Mouse (Mus musculus) ES-Bruce4 (cell line): Measurements from ENCODE around the gene Ndp. TPM values are rescaled to one million over a fixed set of nuclear protein-coding genes. Genes with fewer than 3 reads are reported as not detected.

Experiments used
- H3K27ac ChIP-seq: 2 replicates; pipeline ENCODE4 v1.5.1; 2012; ENCODE audit warnings: low read length, inconsistent platforms; ENCODE audit not compliant: insufficient read depth
- H3K27me3 ChIP-seq: 2 replicates; pipeline ENCODE4 v1.6.1; 2012; ENCODE audit warnings: mild to moderate bottlenecking, low read length, inconsistent platforms; ENCODE audit not compliant: control insufficient read depth, poor library complexity, insufficient read depth, severe bottlenecking
- H3K36me3 ChIP-seq: 2 replicates; pipeline ENCODE4 v1.6.1; 2012; ENCODE audit warnings: inconsistent platforms, mild to moderate bottlenecking, low read length, moderate library complexity; ENCODE audit not compliant: control insufficient read depth, poor library complexity, insufficient read depth, severe bottlenecking
- H3K4me1 ChIP-seq: one replicate; pipeline ENCODE4 v1.8.1; 2011; ENCODE audit warnings: low read length; ENCODE audit not compliant: control insufficient read depth, insufficient read depth
- H3K4me3 ChIP-seq: 2 replicates; pipeline ENCODE4 v1.5.1; 2011; ENCODE audit warnings: low read depth, mild to moderate bottlenecking, low read length
- H3K9ac ChIP-seq: 2 replicates; pipeline ENCODE4 v1.6.1; 2012; ENCODE audit warnings: low read depth, mild to moderate bottlenecking, inconsistent platforms; ENCODE audit not compliant: poor library complexity, severe bottlenecking
- H3K9me3 ChIP-seq: replicated peaks from 2 replicates; pipeline ENCODE4 v1.6.1; 2012; ENCODE audit warnings: mild to moderate bottlenecking, low read length, inconsistent platforms; ENCODE audit not compliant: control insufficient read depth, poor library complexity, insufficient read depth, severe bottlenecking
- CTCF ChIP-seq: IDR thresholded peaks from one replicate; pipeline ENCODE4 v1.8.1; 2011; ENCODE audit warnings: low read depth, low read length
- EP300 ChIP-seq: IDR thresholded peaks from 2 replicates; pipeline ENCODE4 v1.6.1; 2011; ENCODE audit warnings: low read depth, low read length; ENCODE audit not compliant: insufficient read depth
- POLR2A ChIP-seq: IDR thresholded peaks from one replicate; pipeline ENCODE4 v1.8.1; 2011; ENCODE audit warnings: low read length; ENCODE audit not compliant: insufficient read depth
- polyA plus RNA-seq: library from polyadenylated mRNA; stranded (reverse); fragments of >200 nt; gene quantifications from 2 replicates; pipeline ENCODE4 v1.2.4, GENCODE M21; 2011; ENCODE audit warnings: low read depth; ENCODE audit not compliant: missing spikeins, insufficient read depth, insufficient read length

Gene Ndp
- not detected in 2 replicates for polyA plus RNA-seq

GRCm38 (mm10) chrX:16911241-16911873, at the start of gene Ndp:
Gene Ndp, minus strand, starts transcription at chrX:16911774.
- Histone ChIP-seq H3K27ac (no peak within 1 kb of the TSS), H3K9ac (no peak within 1 kb of the TSS), H3K27me3 (no peaks in the 10 kb centered on the region), H3K4me3 (no peak within 1 kb of the TSS), H3K9me3 (no peaks in the 10 kb centered on the region), H3K4me1 (no peaks in the 10 kb centered on the region), H3K36me3 (no peaks in the 10 kb centered on the region)
- TF ChIP-seq POLR2A (no peak), CTCF (no peak), EP300 (no peak)

DNA sequence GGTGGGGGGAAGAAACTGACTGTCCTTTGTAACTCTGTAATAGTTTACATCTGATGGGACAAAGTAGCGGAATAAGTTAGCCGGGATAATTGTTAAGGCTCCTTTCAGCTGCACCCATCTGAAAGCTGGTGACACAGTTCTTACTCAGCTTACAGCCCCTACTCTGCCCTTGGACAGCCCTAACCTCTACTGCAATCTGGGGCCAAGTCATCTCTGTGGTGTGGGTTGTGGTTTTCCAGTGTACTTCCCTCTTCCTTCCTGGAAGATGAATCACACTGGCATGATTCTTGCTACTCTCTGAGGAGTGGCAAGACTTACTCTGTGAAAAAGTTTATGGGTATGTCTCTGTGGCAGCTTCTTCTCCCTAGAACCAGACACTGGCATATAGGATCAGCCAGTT, 43.2 kb upstream of the Ndp start:
- H3K9me3 ChIP-seq = no peaks in the 10 kb centered on the region
- TF ChIP-seq EP300 = no peak
- no peak for TF ChIP-seq POLR2A
- no peak for TF ChIP-seq CTCF

GRCm38 (mm10) chrX:16918006-16918405, 6.4 kb upstream of the Ndp start:
- TF ChIP-seq EP300 = no peak
- TF ChIP-seq POLR2A = no peak
- TF ChIP-seq CTCF = no peak
- no peak overlapping the region for H3K4me3 ChIP-seq

More for the DNA sequence above, 43.2 kb upstream of the Ndp start:
- Histone ChIP-seq H3K4me1 (no peaks in the 10 kb centered on the region), H3K27ac (no peak overlapping the region), H3K27me3 (no peaks in the 10 kb centered on the region), H3K4me3 (no peak overlapping the region), H3K36me3 (no peaks in the 10 kb centered on the region), H3K9ac (no peak overlapping the region)

GRCm38 (mm10) chrX:16913118-16913517, 1.5 kb upstream of the Ndp start:
- no peaks in the 10 kb centered on the region for H3K27me3 ChIP-seq
- no peak overlapping the region for H3K27ac ChIP-seq
- H3K4me1 ChIP-seq = no peaks in the 10 kb centered on the region
- no peak for TF ChIP-seq POLR2A
- TF ChIP-seq CTCF = no peak
- TF ChIP-seq EP300 = no peak
- H3K9ac ChIP-seq = no peak overlapping the region
- no peaks in the 10 kb centered on the region for H3K36me3 ChIP-seq
- H3K9me3 ChIP-seq = no peaks in the 10 kb centered on the region
- no peak overlapping the region for H3K4me3 ChIP-seq

More at GRCm38 (mm10) chrX:16918006-16918405, 6.4 kb upstream of the Ndp start:
- H3K9me3 ChIP-seq = no peaks in the 10 kb centered on the region
- H3K36me3 ChIP-seq = no peaks in the 10 kb centered on the region
- no peaks in the 10 kb centered on the region for H3K27me3 ChIP-seq
- H3K27ac ChIP-seq = no peak overlapping the region
- H3K9ac ChIP-seq = no peak overlapping the region
- H3K4me1 ChIP-seq = no peaks in the 10 kb centered on the region

GRCm38 (mm10) chrX:16911911-16912310, 337 bp upstream of the Ndp start:
- Histone ChIP-seq H3K27ac (no peak overlapping the region), H3K27me3 (no peaks in the 10 kb centered on the region), H3K9ac (no peak overlapping the region), H3K9me3 (no peaks in the 10 kb centered on the region), H3K36me3 (no peaks in the 10 kb centered on the region), H3K4me1 (no peaks in the 10 kb centered on the region), H3K4me3 (no peak overlapping the region)
- TF ChIP-seq EP300 (no peak), CTCF (no peak), POLR2A (no peak)
